Mouse (Mus musculus) urinary bladder, postnatal 14 days (tissue): ENCODE measurements at regions not wholly inside any gene's neighbourhood (a gene's known extent, or its start where the extent isn't known, plus 50 kb on each side); places are given as distances from the start of the nearest gene placed in this dataset.
"Not testable (repeated sequence)": the region's sequence is repeated elsewhere in the genome, so short reads cannot be mapped to it uniquely, and the experiment has no call there.

Experiments used
- DNase-seq: peaks from one replicate; pipeline ENCODE4 v3.0.0; 2021; ENCODE audit warnings: low spot score

GRCm38 (mm10) chr3:134330943-134331342 lies 94.7 kb downstream of the Cxxc4 start:
- DNase-seq = no peak

- no peak for DNase-seq
These were observed 95.3 kb downstream of the Cxxc4 start for GRCm38 (mm10) chr3:134331499-134332153.

GRCm38 (mm10) chr3:134339093-134339695 lies 102.9 kb downstream of the Cxxc4 start:
- DNase-seq = not testable (repeated sequence)

GRCm38 (mm10) chr3:134365948-134366347 lies 129.7 kb downstream of the Cxxc4 start:
- DNase-seq = no peak

- DNase-seq = no peak
These were observed 130.5 kb downstream of the Cxxc4 start for GRCm38 (mm10) chr3:134366761-134367160.

- DNase-seq = no peak
These were observed 132.3 kb downstream of the Cxxc4 start for GRCm38 (mm10) chr3:134368591-134368990.

GRCm38 (mm10) chr3:134369126-134369525 lies 132.8 kb downstream of the Cxxc4 start:
- no peak for DNase-seq

- no peak for DNase-seq
These were observed 143.3 kb downstream of the Cxxc4 start for GRCm38 (mm10) chr3:134379549-134379948.

GRCm38 (mm10) chr3:134390472-134391336 lies 154.4 kb downstream of the Cxxc4 start:
- DNase-seq = no peak

GRCm38 (mm10) chr3:134400395-134401090 lies 164.3 kb downstream of the Cxxc4 start:
- DNase-seq = no peak

GRCm38 (mm10) chr3:134415606-134416328 lies 179.5 kb downstream of the Cxxc4 start:
- no peak for DNase-seq

GRCm38 (mm10) chr3:134427633-134428032 lies 191.3 kb downstream of the Cxxc4 start:
- DNase-seq = no peak

- no peak for DNase-seq
These were observed 230.3 kb downstream of the Cxxc4 start for GRCm38 (mm10) chr3:134466611-134467010.

GRCm38 (mm10) chr3:134487280-134487679 lies 251.0 kb downstream of the Cxxc4 start:
- DNase-seq = no peak

- DNase-seq = no peak
These were observed 253.8 kb downstream of the Cxxc4 start for GRCm38 (mm10) chr3:134489966-134490543.

- DNase-seq = no peak
These were observed 273.4 kb downstream of the Cxxc4 start for GRCm38 (mm10) chr3:134509702-134510101.

GRCm38 (mm10) chr3:134525795-134526194 lies 289.5 kb downstream of the Cxxc4 start:
- DNase-seq = no peak

GRCm38 (mm10) chr3:134560144-134560543 lies 268.7 kb upstream of the Tacr3 start:
- no peak for DNase-seq

GRCm38 (mm10) chr3:134578759-134579158 lies 250.0 kb upstream of the Tacr3 start:
- DNase-seq = no peak

- no peak for DNase-seq
These were observed 240.2 kb upstream of the Tacr3 start for GRCm38 (mm10) chr3:134588630-134589029.

GRCm38 (mm10) chr3:134602919-134603318 lies 225.9 kb upstream of the Tacr3 start:
- DNase-seq = no peak
